Mouse (Mus musculus): Measurements from ENCODE around the gene Zfp787.
"Not testable (repeated sequence)": the region's sequence is repeated elsewhere in the genome, so short reads cannot be mapped to it uniquely, and the experiment has no call there.

Gene Zfp787

DNA sequence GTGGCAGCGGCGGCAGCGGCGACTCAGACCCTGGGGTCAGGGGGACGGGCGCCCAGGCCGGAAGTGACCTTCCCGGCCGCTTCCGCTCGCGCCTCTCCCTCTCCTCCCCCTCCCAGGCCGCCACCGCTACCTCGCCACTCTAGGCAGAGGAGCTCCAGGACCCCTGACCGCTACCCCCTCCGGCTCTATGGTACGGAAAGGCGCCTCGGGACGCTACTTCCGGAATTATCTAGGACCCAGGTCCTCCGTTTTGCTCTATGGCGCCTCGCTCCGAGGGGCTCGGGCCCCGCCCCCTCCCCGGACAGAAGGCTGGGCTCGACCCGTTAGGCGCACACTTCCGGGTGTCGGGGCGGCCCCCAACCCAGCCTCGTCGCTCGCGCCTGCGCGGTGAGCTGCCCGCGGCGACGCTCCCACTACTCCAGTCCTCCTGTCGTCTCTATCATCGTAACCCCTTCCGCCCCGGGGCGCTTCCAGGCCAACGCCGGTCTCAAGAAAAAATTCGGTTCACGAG is at the start of gene Zfp787:
Gene Zfp787, minus strand, starts transcription at position 97 of the 511 bp plus-strand sequence.
- peak; percentile 96 for DNase-seq (ENCODE audit: extremely low spot score, low spot score)

DNA sequence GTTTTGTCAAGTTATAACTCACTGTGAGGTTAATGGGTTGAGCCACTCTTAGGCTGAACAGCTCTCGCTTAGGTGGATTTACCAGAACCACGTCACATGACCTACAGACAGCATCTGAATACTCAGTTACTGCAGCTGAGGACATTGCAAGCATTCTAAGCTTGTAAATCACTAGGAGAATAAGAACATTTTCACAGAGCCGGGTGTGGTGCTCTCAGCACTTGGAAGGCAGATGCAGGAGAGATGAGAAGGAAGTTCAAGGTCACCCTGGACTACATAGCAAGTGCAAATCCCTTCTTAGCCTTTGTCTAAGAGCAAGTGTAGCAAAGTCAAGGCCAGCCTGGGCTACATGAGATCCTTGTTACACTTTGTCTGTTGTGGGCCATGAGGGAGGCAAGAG is 48.4 kb upstream of the Zfp787 start:
- no peak for DNase-seq (ENCODE audit: extremely low spot score, low spot score)

DNA sequence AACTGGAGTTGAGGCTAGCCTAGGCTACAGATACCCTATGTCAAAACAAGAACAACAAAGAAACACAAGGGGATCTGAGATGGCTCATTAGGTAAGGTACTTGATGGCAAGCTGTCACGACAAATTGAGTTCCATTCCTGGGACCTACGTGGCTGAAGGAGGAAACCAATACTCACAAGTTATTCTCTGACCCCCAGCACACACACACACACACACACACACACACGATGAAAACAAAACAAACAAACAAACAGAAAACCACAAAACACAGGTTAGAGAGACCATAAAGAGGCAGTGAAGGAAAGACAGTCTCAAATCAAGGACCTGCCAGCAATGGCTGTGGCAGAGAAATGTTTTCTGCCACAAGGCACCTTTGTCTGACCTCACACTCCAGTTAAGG is 41.0 kb upstream of the Zfp787 start, which contains the start of gene Galp:
Gene Galp, plus strand, starts transcription at position 301 of the 400 bp plus-strand sequence.
- DNase-seq (ENCODE audit: extremely low spot score, low spot score): no peak

DNA sequence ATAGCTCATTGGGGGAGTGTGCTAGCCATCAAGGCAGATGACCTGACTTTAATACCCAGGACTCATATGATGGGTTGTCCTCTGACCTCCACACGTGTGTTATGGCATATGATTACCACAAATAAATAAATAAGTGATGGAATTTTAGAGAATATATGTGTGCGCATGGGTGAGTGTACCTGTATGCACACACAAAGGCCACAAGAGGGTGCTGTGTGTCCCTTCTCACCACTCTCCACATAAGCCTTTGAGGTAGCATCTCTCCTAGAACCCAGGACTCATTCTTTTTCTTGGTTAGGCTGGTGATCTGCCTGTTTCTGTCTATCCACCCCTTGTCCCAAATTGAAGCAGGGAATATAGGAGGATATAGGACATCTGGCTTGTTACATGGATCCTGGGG is 40.0 kb upstream of the Zfp787 start:
- no peak for DNase-seq (ENCODE audit: extremely low spot score, low spot score)

DNA sequence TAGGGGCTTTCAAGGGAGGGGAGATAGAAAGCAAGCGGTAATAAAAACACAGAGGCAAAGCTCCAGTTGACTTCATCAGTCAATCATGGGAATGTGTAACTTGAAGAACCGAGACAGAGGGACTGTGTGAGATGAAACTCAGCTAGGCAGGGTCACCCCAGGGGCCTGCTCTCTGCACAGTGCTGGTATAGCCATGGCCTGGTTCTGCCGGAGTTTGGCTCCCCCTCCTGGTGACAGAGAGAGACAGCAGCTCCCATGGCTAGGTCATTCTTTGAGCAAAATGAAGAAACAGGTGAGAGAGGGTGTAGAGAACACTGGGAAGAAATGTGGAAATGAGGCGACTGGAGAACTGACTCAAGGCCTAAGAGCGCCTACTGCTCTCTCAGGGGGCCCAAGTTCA is 38.3 kb upstream of the Zfp787 start:
- DNase-seq (ENCODE audit: extremely low spot score, low spot score): peak; percentile 64

DNA sequence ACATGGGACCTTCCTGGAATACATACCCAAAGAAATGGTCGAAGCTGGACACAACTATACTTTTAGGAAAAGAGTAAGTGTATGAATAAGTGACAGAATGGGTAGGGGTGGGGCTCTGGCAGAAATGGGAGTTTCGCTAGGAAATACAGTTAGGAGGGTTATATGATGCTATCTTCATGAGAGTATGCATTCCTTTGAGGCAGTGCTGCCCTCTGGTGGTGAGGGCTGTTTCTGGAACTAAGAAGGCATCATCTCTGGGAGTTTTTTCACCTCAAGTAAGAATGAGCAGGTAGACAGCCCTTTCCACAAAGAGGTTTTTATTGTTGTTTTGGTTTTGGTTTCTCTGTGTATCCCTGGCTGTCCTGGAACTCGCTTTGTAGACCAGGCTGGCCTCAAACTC is 35.6 kb upstream of the Zfp787 start:
- peak; percentile 58 for DNase-seq (ENCODE audit: extremely low spot score, low spot score)

DNA sequence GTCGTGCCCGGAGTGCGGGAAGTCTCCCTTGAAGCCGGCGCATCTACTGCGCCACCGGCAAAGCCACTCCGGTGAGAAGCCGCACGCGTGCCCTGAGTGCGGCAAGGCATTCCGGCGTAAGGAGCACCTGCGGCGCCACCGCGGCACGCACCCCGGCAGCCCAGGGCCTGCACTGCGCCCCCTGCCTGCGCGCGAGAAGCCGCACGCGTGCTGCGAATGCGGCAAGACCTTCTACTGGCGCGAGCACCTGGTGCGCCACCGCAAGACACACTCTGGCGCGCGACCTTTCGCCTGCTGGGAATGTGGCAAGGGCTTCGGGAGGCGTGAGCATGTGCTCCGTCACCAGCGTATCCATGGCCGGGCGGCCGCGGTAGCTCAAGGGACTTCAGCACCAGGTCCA is 33.7 kb upstream of the Zfp787 start:
- peak; percentile 24 for DNase-seq (ENCODE audit: extremely low spot score, low spot score)

DNA sequence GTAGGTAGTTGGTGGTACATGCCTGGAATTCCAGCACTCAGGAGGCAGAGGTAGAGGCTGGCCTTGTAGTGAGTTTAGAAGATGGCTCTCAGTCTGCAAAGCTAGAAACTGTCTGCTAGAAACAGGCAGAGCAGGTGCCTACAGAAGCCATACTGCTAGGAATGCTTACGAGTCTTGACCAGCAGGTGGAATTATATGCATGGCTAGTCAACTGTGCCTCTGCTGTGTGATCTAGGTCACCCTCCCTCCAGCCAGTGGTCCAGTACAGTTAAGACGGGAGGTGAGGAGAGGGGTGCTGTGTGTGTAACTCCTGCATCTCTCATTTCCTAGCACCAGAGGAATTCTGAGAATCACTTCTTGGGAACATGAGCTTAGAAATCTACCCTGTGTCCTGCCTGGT is 31.0 kb upstream of the Zfp787 start:
- DNase-seq (ENCODE audit: extremely low spot score, low spot score): no peak

DNA sequence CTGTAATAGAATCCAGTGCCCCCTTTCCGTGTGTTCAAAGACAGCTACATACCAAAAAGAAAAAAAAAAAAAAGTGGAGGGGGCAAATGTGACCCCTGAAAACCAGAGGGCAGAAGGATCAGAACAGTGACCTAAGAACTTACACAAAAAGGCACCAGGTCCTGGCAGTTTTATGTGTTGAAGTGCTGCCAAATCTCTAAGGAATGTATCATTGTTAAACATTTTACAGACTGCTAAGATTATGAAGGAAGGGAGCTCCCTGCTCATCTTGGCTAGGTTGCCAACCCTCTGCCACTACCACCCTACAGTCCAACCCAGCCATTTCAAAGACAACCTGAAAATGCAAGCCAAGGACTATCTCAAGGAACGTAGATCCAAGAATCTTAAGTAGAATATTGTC is 30.4 kb upstream of the Zfp787 start:
- no peak for DNase-seq (ENCODE audit: extremely low spot score, low spot score)

DNA sequence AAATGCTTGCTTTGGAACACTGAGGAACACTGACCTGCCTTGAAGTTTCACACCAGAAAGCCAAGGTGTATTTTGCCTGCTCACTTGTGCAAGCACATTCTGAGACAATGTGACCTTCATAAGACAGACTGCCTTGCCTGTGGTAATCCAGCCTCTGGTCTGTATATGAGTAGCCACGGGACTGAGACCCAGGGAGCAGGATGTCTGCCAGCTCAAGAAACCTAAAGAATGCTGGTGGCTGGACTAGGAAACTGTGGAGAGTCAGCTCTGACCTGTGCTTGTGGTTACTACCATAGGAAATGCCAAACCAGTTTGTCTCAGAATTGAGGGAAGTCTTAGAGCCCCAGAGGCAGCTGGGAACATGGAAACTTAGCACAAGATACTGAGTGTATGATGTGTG is 29.6 kb upstream of the Zfp787 start:
- no peak for DNase-seq (ENCODE audit: extremely low spot score, low spot score)

DNA sequence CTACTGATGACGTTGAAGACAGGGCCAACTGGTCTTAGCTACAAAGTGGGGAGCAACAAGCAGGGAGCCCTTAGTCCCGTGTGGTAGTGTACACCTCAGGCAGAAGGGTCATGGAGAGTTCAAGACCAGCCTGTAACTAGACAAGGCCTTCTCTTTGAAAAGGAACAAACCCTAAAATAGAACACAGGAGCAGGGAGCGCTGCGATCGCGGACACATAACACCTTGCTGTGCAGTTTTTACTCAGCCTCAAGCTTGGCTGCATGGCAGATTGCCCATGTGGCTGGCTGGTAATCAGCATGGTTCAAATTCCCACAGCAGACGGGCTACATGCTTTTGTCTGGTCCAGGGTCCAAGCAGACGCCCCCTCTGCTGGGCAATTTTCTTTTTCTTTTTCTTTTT is 28.7 kb upstream of the Zfp787 start:
- DNase-seq (ENCODE audit: extremely low spot score, low spot score): no peak

DNA sequence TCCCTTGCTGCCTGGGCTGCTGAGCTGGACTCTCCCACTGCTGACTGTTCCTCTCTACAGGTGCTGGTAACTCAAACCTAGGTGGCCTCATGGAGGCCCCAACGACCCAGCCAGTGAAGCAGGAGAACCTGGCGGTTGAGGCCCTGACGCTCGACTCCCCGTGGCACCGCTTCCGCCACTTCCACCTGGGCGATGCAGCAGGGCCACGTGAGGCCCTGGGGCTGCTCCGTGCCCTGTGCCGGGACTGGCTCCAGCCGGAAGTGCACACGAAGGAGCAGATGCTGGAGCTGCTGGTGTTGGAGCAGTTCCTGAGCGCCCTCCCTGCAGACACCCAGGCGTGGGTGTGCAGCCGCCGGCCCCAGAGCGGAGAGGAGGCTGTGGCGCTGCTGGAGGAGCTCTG is 28.0 kb upstream of the Zfp787 start:
- no peak for DNase-seq (ENCODE audit: extremely low spot score, low spot score)

DNA sequence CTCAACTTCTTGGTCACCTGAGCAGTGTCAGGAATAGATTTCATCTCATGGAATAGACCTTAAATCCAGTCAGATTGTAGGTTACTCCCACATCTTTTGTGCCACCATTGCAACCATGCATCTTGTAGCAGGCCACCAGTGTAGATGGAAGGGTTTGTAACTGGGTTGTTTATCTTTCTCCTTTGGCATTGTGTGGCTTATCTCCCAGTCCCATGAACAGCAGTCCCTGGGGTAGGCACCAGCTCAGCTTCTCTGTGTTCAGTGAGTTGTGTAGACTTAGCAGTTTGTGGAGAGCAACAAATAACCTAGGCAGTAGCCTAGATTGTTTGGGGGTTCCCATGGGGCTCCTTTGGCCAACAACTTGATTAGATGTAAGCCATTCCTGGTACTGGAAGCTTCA is 27.1 kb upstream of the Zfp787 start:
- DNase-seq (ENCODE audit: extremely low spot score, low spot score): no peak

DNA sequence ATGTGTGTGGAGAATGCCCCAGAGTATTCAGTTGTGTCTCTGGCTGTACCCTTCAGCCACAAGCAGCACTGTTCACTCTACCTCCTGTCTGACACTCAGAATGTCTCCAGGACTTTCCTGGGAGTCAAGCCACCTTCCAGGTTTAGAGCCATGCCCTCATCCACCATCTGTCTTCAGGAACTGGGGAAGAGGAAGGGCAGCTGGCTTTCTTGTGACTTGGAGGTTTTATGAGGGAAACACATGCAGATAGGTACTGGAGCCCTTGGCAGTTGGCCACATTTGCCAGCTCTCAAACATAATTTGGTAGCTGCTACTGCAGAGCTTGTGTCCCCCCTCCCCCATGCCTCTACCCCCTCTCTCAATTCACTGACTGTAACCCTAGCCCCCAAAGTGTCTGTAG is 23.2 kb upstream of the Zfp787 start:
- DNase-seq (ENCODE audit: extremely low spot score, low spot score): no peak

DNA sequence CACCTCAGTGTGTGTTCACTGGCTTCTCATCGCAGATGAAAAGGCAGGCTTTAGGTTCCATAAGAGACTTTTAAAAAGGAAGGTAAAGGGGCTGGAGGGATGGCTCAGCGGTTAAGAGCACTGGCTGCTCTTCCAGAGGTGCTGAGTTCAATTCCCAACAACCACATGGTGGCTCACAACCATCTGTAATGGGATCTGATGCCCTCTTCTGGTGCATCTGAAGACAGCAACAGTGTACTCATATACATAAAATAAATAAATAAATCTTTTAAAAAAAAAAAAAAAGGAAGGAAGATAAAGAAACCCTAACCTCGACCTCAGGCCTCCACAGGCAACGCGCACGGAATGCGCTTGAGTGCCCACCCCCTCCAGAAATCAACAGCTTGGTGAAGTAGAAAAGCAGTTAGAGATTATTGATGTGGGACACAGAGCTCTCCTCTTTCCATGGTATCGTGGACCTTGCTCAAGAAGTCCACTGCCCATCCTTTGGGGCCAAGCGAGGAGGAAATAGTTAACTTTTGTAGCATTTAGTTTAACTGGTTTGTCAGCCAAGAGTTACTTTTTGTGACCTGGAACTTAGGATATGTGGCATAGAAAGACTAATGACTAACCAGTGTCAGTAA is 18.7 kb upstream of the Zfp787 start:
- DNase-seq (ENCODE audit: extremely low spot score, low spot score): not testable (repeated sequence)

DNA sequence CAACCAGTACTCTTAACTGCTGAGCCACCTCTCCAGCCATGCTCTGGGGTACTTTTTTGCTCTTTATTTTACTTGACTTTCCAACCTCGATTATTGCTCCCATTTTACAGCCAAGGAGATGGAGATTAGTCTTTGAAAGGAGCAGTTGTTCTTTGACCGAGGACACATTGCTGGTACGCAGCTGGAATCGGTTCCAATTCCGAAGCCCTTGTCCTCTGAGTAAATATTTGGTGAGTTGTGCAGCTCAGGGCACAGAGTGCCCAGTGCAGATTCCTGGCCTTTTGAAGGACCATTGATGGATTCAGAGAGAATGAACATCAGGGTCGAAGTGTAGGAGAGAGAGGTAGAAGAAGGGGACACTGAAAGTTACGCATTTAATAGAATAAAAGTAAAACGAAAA is 18.1 kb upstream of the Zfp787 start:
- DNase-seq (ENCODE audit: extremely low spot score, low spot score): no peak

DNA sequence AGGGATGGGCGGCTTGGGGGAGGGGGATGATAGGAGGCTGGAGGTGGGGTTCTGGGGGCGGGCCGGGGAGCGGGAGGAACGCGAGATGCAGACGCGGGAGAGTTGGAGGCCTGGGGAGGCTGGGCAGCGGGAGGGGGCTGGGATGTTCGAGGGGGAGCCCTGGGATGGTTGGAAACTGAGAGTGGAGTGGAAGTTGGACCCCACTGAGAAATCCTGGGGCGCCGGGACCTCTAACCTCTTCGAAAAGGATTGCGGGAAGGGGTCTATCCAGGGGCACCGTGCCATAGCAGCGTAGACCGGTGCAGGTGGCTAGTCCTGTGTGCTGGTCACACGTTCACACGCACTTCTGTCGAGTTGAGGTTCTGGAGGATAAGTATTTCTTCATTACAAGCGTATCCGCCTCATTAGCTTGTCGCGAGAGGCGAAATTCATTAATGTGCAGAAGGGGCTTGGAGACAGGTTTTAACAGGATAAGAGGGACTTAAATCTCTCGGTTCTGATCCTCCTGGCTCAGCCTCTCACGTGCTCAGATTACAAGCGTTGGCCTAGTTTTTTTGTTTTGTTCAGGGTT is 17.0 kb upstream of the Zfp787 start:
- DNase-seq (ENCODE audit: extremely low spot score, low spot score): no peak

DNA sequence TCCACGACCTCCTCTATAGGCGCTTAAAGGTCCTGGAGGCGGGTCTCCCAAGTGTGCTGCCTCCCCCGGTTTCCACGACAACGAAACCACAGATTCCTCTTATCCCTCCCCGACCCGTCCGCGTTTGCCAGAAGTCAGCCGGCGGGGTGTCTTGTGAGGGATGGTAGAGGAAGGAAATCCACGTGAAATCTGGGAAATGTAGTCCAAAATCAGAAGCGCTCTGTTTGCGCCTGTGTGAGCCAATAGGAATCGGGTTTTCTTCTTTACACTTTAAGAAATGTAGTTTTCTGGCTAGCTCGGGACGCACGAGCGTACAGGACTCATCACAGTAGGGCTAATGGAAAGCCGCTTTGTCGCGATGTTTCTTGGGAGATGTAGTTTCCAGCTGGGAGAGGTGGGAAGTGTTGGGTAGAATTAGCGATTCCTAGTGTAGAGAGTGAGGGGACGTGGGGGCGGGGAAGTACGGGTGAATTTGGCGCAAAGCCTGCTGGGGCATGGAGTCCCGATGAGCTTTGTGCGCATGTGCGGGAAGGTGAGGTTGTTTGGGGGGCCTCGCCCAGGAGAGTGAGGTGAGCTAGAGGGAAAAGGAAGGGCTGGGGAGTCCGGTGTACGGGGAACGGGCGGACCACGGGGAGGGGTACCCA is 16.3 kb upstream of the Zfp787 start, which contains the start of gene Zfp444:
Gene Zfp444, plus strand, starts transcription at position 221 of the 644 bp plus-strand sequence.
- DNase-seq (ENCODE audit: extremely low spot score, low spot score): peak; percentile 92

DNA sequence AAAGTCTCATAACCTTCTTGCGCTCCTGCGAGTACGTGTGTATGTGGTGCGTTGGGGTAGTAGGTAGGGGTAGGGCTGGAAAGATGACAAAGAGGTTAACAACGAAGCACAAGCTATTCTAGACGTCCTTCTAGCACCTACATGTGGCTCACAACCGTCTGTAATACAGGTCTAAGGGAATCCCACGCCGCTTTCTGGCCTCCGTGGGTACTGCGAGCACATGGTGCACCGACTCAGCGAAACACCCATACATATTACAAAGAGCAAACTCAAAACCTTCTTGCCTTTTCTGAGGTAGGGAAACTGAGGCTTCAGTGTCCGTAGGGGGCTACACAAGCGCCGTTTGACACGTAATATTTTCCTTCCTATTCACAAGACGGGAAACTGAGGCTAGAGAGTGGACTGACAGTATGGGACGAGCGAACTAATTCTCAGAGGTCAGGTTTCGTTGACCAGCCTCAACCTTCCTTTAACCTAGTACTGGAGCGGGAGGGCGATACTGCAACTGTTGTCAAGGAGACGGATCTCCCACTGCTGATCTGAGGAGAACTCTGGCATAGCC is 15.7 kb upstream of the Zfp787 start:
- peak; percentile 64 for DNase-seq (ENCODE audit: extremely low spot score, low spot score)

DNA sequence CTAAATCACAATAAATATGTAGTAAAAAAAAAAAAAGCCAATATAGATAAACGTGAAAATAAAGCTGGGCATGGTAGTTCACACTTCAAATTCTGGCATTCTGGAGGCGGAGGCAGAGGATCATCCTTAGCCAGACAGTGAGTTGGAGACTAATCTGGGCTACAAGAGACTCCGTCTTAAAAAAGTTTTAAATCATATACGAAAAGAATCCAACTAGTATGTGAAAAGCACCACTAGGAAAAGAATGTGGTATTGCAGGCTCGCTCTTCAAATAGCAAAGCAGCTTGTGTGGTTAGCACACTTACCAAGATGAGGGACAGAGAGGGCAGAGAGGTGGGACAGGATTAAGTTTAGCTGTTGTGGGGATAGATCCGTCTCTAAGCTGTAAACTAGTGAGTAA is 15.1 kb upstream of the Zfp787 start:
- no peak for DNase-seq (ENCODE audit: extremely low spot score, low spot score)

DNA sequence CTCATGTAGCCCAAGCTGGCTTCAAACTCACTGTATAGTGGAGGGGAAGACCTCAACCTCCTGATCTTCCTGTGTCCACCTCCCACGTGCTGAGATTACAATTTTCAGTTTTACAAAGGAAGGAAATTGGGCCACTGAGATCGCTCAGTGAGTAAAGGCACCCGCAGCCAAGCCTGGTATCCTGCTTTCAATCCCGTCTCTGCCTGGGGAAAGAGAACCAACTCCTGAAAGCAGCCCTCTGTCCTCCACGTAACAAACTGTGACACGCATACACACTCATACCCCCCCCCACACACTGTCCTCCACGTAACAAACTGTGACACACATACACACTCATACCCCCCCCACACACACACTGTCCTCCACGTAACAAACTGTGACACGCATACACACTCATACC is 14.6 kb upstream of the Zfp787 start:
- DNase-seq (ENCODE audit: extremely low spot score, low spot score): no peak

DNA sequence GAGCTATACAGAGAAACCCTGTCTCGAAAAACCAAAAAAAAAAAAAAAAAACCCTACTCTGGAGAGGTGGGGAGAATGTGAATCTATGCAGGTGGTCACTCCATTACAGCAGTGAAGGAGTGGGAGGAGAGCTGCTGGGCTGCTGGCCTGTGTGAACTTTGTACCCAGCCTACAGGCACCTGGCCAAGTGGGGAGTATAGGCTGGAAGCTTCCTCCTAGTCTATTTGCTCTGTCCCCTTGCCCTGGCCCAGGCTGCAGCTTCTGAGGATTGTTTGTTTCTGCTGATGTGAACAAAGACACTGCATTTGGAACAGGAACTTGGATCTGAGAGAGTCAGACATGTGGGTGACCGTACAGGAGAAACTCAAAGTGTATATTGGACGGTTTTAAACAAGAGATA is 13.6 kb upstream of the Zfp787 start:
- DNase-seq (ENCODE audit: extremely low spot score, low spot score): no peak
